Mouse (Mus musculus): ENCODE measurements around the gene Ccdc33. TPM values are rescaled to one million over a fixed set of nuclear protein-coding genes. Genes with fewer than 3 reads are reported as not detected.

Gene Ccdc33
- polyA plus RNA-seq, 1 experiment from 2014 or later: 0.43 TPM

- H3K27ac ChIP-seq (ENCODE audit: low read depth, low read length): no peak overlapping the region
- ATAC-seq: no peak
- no peak overlapping the region for H3K4me3 ChIP-seq (ENCODE audit: low read length)
- H3K9ac ChIP-seq (ENCODE audit: low read depth, low read length): 0 out of 2 replicates have a peak overlapping the region, but pooled peaks have one; percentile 32
- H3K9me3 ChIP-seq (ENCODE audit: control insufficient read depth, low read length): no peaks in the 10 kb centered on the region
- 72% methylated on average over 7 of the region's 7 CpGs for WGBS
- no peaks in the 10 kb centered on the region for H3K36me3 ChIP-seq (ENCODE audit: control insufficient read depth, insufficient read depth, low read length)
- peaks cover 30% of the 10 kb centered on the region for H3K4me1 ChIP-seq (ENCODE audit: control insufficient read depth, insufficient read depth, low read depth, low read length)
- H3K27me3 ChIP-seq (replicated peaks; ENCODE audit: control insufficient read depth, insufficient read depth, low read length): no peaks in the 10 kb centered on the region
- no peak overlapping the region for H3K4me2 ChIP-seq (ENCODE audit: low read length)
Measured at GRCm38 (mm10) chr9:58049861-58050260, 68.8 kb downstream of the Ccdc33 start.

DNA sequence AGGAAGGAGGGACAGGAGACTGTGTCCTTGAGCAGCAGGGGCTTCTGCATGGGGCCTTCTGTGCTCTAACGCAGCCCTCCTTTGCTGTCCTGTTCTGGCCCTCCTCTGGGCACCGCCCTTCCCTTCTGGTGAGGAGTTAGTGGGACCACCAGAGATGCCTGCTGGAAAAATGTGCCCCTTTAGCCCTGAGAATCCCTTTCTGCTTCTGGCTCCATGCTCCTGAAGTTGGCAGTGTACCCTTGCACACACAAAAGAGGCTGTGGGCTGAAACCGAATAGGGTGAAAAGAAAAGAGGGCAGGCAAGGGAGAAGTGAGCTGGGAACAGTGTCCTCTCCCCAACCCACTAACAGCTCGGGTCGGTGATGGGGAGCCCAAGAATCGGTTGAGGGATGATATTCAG lies 69.4 kb downstream of the Ccdc33 start:
- Histone ChIP-seq H3K27ac (ENCODE audit: low read depth, low read length) (peak overlapping the region; percentile 73), H3K36me3 (ENCODE audit: control insufficient read depth, insufficient read depth, low read length) (no peaks in the 10 kb centered on the region), H3K9ac (ENCODE audit: low read depth, low read length) (peak overlapping the region; percentile 32; the same call in 1 of the 2 replicates), H3K27me3 (replicated peaks; ENCODE audit: control insufficient read depth, insufficient read depth, low read length) (no peaks in the 10 kb centered on the region), H3K4me3 (ENCODE audit: low read length) (no peak overlapping the region), H3K9me3 (ENCODE audit: control insufficient read depth, low read length) (no peaks in the 10 kb centered on the region), H3K4me2 (ENCODE audit: low read length) (no peak overlapping the region), H3K4me1 (ENCODE audit: control insufficient read depth, insufficient read depth, low read depth, low read length) (peaks cover 37% of the 10 kb centered on the region)
- WGBS: 33% methylated on average over 6 of the region's 6 CpGs
- ATAC-seq: no peak

DNA sequence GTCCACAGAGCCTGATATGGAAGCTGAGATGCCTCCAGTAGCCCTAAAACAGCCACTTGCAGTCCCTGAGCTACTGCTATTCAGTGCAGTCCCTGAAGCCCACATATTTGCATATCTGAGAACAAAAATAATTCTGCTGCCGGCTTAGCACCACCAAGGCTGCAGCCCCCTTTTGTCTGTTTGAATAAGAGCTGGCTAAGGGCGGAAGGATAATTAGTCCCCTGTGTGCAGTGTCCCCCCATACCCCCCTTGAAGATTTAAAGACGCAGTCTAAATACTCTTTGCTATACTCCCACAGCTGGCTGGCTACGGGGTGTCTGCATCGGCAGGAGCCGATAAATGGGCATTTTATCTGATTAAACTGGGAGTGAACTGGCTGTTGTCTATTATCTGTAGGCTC lies 70.0 kb downstream of the Ccdc33 start:
- 7% methylated on average over 6 of the region's 6 CpGs for WGBS
- Histone ChIP-seq H3K4me1 (ENCODE audit: control insufficient read depth, insufficient read depth, low read depth, low read length) (peaks cover 37% of the 10 kb centered on the region), H3K9me3 (ENCODE audit: control insufficient read depth, low read length) (no peaks in the 10 kb centered on the region), H3K9ac (ENCODE audit: low read depth, low read length) (peak overlapping the region; percentile 23; the same call in 1 of the 2 replicates), H3K27ac (ENCODE audit: low read depth, low read length) (peak overlapping the region; percentile 44; the same call in 1 of the 2 replicates), H3K4me3 (ENCODE audit: low read length) (no peak overlapping the region), H3K36me3 (ENCODE audit: control insufficient read depth, insufficient read depth, low read length) (no peaks in the 10 kb centered on the region), H3K27me3 (replicated peaks; ENCODE audit: control insufficient read depth, insufficient read depth, low read length) (no peaks in the 10 kb centered on the region), H3K4me2 (ENCODE audit: low read length) (peak overlapping the region; percentile 5; the same call in 1 of the 2 replicates)
- ATAC-seq: no peak

DNA sequence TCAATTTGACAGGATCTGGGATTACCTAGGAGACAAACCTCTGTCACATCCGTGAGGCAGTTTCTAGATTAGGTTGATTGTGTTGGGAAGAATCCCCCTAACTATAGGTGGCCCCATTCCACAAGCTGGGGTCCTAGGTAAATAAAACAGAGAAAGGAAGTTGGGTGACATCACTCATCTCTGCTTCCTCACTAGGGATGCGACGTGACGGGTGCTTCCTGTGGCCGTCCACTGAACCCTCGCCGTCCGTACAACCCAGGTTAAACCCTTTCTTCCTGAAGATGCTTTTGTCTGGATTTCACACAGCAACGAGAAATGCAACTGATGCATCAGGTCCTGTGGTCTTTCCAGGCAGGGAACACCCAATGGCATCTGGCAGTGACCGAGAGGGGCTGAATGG lies 71.6 kb downstream of the Ccdc33 start:
- no peaks in the 10 kb centered on the region for H3K36me3 ChIP-seq (ENCODE audit: control insufficient read depth, insufficient read depth, low read length)
- H3K9ac ChIP-seq (ENCODE audit: low read depth, low read length): no peak overlapping the region
- H3K4me1 ChIP-seq (ENCODE audit: control insufficient read depth, insufficient read depth, low read depth, low read length): peaks cover 43% of the 10 kb centered on the region
- H3K4me2 ChIP-seq (ENCODE audit: low read length): no peak overlapping the region
- no peaks in the 10 kb centered on the region for H3K27me3 ChIP-seq (replicated peaks; ENCODE audit: control insufficient read depth, insufficient read depth, low read length)
- ATAC-seq: no peak
- no peaks in the 10 kb centered on the region for H3K9me3 ChIP-seq (ENCODE audit: control insufficient read depth, low read length)
- 79% methylated on average over 10 of the region's 10 CpGs for WGBS
- H3K4me3 ChIP-seq (ENCODE audit: low read length): no peak overlapping the region
- H3K27ac ChIP-seq (ENCODE audit: low read depth, low read length): no peak overlapping the region

DNA sequence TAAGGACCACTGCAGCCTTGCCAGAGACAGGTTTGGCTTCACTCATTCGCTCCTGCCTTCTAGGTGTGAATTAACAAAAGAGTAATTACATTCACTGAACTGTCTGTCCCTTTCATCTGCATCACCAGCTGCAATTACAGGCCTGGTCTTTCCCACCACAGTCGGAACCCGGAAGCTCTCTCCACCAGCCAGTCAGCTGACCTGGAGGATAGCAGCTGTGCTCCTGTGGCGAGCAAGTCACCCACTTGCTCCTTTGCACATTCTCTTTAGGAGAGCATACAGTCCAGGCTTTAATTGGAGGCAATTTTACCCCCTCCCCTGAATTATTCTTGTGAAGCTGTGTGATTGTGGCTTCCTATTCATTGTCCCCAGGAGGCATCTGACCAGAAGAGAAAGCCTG lies 73.0 kb downstream of the Ccdc33 start:
- no peaks in the 10 kb centered on the region for H3K36me3 ChIP-seq (ENCODE audit: control insufficient read depth, insufficient read depth, low read length)
- H3K9ac ChIP-seq (ENCODE audit: low read depth, low read length): no peak overlapping the region
- WGBS: 23% methylated on average over 4 of the region's 4 CpGs
- H3K9me3 ChIP-seq (ENCODE audit: control insufficient read depth, low read length): no peaks in the 10 kb centered on the region
- no peaks in the 10 kb centered on the region for H3K27me3 ChIP-seq (replicated peaks; ENCODE audit: control insufficient read depth, insufficient read depth, low read length)
- no peak overlapping the region for H3K4me3 ChIP-seq (ENCODE audit: low read length)
- no peak for ATAC-seq
- no peak overlapping the region for H3K4me2 ChIP-seq (ENCODE audit: low read length)
- H3K27ac ChIP-seq (ENCODE audit: low read depth, low read length): no peak overlapping the region
- H3K4me1 ChIP-seq (ENCODE audit: control insufficient read depth, insufficient read depth, low read depth, low read length): peaks cover 53% of the 10 kb centered on the region

DNA sequence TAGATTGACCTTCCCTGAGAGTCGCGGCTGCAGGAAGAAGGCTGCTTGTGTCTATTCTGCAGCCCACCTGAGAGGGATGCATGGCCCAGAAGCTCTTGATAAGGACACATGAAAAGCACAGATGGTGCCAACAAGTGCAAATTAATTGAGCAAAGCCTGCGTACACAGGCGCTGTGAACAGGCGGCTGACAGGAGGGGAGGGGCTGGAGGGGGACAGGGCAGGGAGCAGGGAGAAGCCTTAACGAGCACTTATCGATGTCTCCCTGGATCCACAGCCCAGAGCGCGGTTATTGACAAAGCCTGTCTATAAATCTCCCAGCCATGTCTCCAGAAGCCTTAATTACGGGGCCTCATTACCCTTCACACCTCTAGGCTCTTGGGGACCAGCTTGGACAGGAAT lies 73.8 kb downstream of the Ccdc33 start:
- Histone ChIP-seq H3K27me3 (replicated peaks; ENCODE audit: control insufficient read depth, insufficient read depth, low read length) (no peaks in the 10 kb centered on the region), H3K27ac (ENCODE audit: low read depth, low read length) (0 out of 2 replicates have a peak overlapping the region, but pooled peaks have one; percentile 17), H3K4me3 (ENCODE audit: low read length) (no peak overlapping the region), H3K4me2 (ENCODE audit: low read length) (no peak overlapping the region), H3K9ac (ENCODE audit: low read depth, low read length) (no peak overlapping the region), H3K9me3 (ENCODE audit: control insufficient read depth, low read length) (no peaks in the 10 kb centered on the region), H3K36me3 (ENCODE audit: control insufficient read depth, insufficient read depth, low read length) (no peaks in the 10 kb centered on the region), H3K4me1 (ENCODE audit: control insufficient read depth, insufficient read depth, low read depth, low read length) (peaks cover 53% of the 10 kb centered on the region)
- WGBS: 18% methylated on average over 10 of the region's 10 CpGs
- ATAC-seq: peak; percentile 35; the same call in 1 of the 2 replicates

DNA sequence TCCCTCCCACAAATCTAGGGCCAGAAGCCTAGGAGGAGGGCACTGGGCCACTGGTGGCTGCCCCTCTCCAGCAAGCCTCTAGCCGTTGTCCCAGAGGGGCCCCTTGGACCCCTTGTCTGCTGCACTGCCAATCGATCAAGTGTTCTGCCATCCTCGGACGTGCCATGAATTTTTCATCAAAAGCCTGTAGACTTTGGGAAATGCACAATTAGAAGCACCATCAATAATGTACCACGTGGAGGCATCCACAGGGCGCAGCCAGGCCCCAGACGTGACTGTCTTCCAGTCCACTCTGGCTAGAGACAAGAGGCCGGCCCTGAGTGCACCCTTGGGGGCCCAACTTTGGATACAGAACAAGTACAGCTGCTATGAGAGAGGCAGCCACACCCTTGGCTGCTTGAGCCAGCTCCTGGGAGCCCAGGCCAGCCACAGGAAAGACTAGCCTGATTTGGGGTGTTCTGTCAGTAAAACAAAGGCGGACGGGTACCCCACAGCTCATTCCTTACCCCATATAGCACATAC lies 75.1 kb downstream of the Ccdc33 start:
- ATAC-seq: 0 out of 2 replicates have a peak, but pooled peaks have one; percentile 19
- Histone ChIP-seq H3K9ac (ENCODE audit: low read depth, low read length) (no peak overlapping the region), H3K9me3 (ENCODE audit: control insufficient read depth, low read length) (no peaks in the 10 kb centered on the region), H3K4me1 (ENCODE audit: control insufficient read depth, insufficient read depth, low read depth, low read length) (peaks cover 41% of the 10 kb centered on the region), H3K4me2 (ENCODE audit: low read length) (no peak overlapping the region), H3K4me3 (ENCODE audit: low read length) (no peak overlapping the region), H3K27ac (ENCODE audit: low read depth, low read length) (no peak overlapping the region), H3K27me3 (replicated peaks; ENCODE audit: control insufficient read depth, insufficient read depth, low read length) (no peaks in the 10 kb centered on the region), H3K36me3 (ENCODE audit: control insufficient read depth, insufficient read depth, low read length) (no peaks in the 10 kb centered on the region)
- 48% methylated on average over 10 of the region's 10 CpGs for WGBS

DNA sequence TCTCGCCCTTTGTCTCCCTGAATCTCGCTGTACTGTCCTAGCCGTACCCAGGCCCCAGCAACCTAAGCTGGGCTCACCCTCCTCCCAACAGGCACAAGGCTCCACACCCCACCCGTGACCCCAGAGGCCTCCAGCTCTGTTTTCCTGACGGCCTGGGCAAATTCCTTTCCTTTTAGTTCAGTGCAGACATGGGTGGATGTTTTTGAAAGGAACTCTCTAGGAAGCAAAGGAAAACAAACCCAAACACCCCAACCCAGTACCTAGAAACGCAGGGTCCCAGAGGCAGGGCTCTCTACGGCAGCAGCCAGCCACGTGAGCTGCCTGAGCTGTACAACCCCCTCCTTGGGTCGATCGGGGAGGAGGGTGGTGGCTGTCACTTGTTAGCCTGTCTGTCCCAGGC lies 76.2 kb downstream of the Ccdc33 start:
- no peak overlapping the region for H3K27ac ChIP-seq (ENCODE audit: low read depth, low read length)
- H3K4me2 ChIP-seq (ENCODE audit: low read length): no peak overlapping the region
- H3K4me1 ChIP-seq (ENCODE audit: control insufficient read depth, insufficient read depth, low read depth, low read length): peaks cover 33% of the 10 kb centered on the region
- no peak for ATAC-seq
- WGBS: 24% methylated on average over 10 of the region's 10 CpGs
- peaks cover 7% of the 10 kb centered on the region for H3K27me3 ChIP-seq (replicated peaks; ENCODE audit: control insufficient read depth, insufficient read depth, low read length)
- no peaks in the 10 kb centered on the region for H3K36me3 ChIP-seq (ENCODE audit: control insufficient read depth, insufficient read depth, low read length)
- H3K9ac ChIP-seq (ENCODE audit: low read depth, low read length): 0 out of 2 replicates have a peak overlapping the region, but pooled peaks have one; percentile 17
- H3K4me3 ChIP-seq (ENCODE audit: low read length): no peak overlapping the region
- H3K9me3 ChIP-seq (ENCODE audit: control insufficient read depth, low read length): no peaks in the 10 kb centered on the region

GRCm38 (mm10) chr9:58040977-58041376 lies 77.6 kb downstream of the Ccdc33 start:
- no peak for ATAC-seq
- peak overlapping the region; percentile 36; the same call in 1 of the 2 replicates for H3K9ac ChIP-seq (ENCODE audit: low read depth, low read length)
- no peaks in the 10 kb centered on the region for H3K9me3 ChIP-seq (ENCODE audit: control insufficient read depth, low read length)
- H3K27me3 ChIP-seq (replicated peaks; ENCODE audit: control insufficient read depth, insufficient read depth, low read length): peaks cover 14% of the 10 kb centered on the region
- 20% methylated on average over 4 of the region's 4 CpGs for WGBS
- H3K4me2 ChIP-seq (ENCODE audit: low read length): no peak overlapping the region
- peaks cover 33% of the 10 kb centered on the region for H3K4me1 ChIP-seq (ENCODE audit: control insufficient read depth, insufficient read depth, low read depth, low read length)
- H3K4me3 ChIP-seq (ENCODE audit: low read length): no peak overlapping the region
- H3K27ac ChIP-seq (ENCODE audit: low read depth, low read length): no peak overlapping the region
- H3K36me3 ChIP-seq (ENCODE audit: control insufficient read depth, insufficient read depth, low read length): no peaks in the 10 kb centered on the region

Measured in hindbrain, embryonic 16.5 days (tissue).